Mouse (Mus musculus) forebrain, embryonic 10.5 days (tissue): Measurements from ENCODE around the gene Otud7a. TPM values are rescaled to one million over a fixed set of nuclear protein-coding genes. Genes with fewer than 3 reads are reported as not detected.

Source experiments
- DNase-seq: peaks from one replicate; pipeline ENCODE4 v3.0.0-alpha.2; 2017; ENCODE audit warnings: low spot score; ENCODE audit errors: extremely low spot score
- H3K27ac ChIP-seq: fragments of 300-500 bp; sonication (generic); 2 replicates; pipeline ENCODE4 v1.5.1; 2016; ENCODE audit warnings: mild to moderate bottlenecking
- H3K27me3 ChIP-seq: fragments of 300-500 bp; sonication (generic); 2 replicates; pipeline ENCODE4 v1.6.1; 2016; ENCODE audit warnings: mild to moderate bottlenecking; ENCODE audit not compliant: poor library complexity, severe bottlenecking
- H3K36me3 ChIP-seq: fragments of 300-500 bp; sonication (generic); replicated peaks from 2 replicates; pipeline ENCODE4 v1.6.1; 2016; ENCODE audit warnings: mild to moderate bottlenecking, moderate library complexity
- H3K4me1 ChIP-seq: fragments of 300-500 bp; sonication (generic); 2 replicates; pipeline ENCODE4 v1.6.1; 2016
- H3K4me3 ChIP-seq: fragments of 300-500 bp; sonication (generic); 2 replicates; pipeline ENCODE4 v1.5.1; 2016; ENCODE audit warnings: mild to moderate bottlenecking, moderate library complexity
- H3K9me3 ChIP-seq: fragments of 300-500 bp; sonication (generic); 2 replicates; pipeline ENCODE4 v1.6.1; 2016; ENCODE audit warnings: mild to moderate bottlenecking, moderate library complexity
- WGBS: fragments of 180-500 bp; shearing (Covaris S2); methylation state at CpG from one replicate; pipeline ENCODE4 v1.1.7; 2016; 5-methylcytosine and 5-hydroxymethylcytosine counted together
- polyA plus RNA-seq: library from polyadenylated mRNA; unstranded; fragments of >200 nt; fragmentation: Nextera tagmentation; extraction: Ambion mirVana; gene quantifications from 2 replicates; pipeline ENCODE4 v1.2.1, GENCODE M21; 2016

Otud7a gene
- polyA plus RNA-seq, 1 experiment from 2014 or later = 0.61 TPM

- Histone ChIP-seq H3K4me3 (no peak overlapping the region), H3K27me3 (no peaks in the 10 kb centered on the region), H3K27ac (no peak overlapping the region), H3K36me3 (no peaks in the 10 kb centered on the region), H3K9me3 (no peaks in the 10 kb centered on the region), H3K4me1 (no peaks in the 10 kb centered on the region)
- DNase-seq = no peak
- WGBS = 58% methylated on average over 1 of the region's 1 CpGs
Measured at GRCm38 (mm10) chr7:63509825-63510224, 65.3 kb downstream of the Otud7a start.

- Histone ChIP-seq H3K4me1 (no peaks in the 10 kb centered on the region), H3K9me3 (no peaks in the 10 kb centered on the region), H3K27ac (no peak overlapping the region), H3K4me3 (no peak overlapping the region), H3K27me3 (no peaks in the 10 kb centered on the region), H3K36me3 (no peaks in the 10 kb centered on the region)
- DNase-seq = no peak
Measured at GRCm38 (mm10) chr7:63511458-63511857, 66.9 kb downstream of the Otud7a start.

- 76% methylated on average over 2 of the region's 2 CpGs for WGBS
- H3K27ac ChIP-seq = no peak overlapping the region
- H3K9me3 ChIP-seq = no peaks in the 10 kb centered on the region
- no peaks in the 10 kb centered on the region for H3K36me3 ChIP-seq
- no peaks in the 10 kb centered on the region for H3K27me3 ChIP-seq
- DNase-seq = no peak
- no peaks in the 10 kb centered on the region for H3K4me1 ChIP-seq
- no peak overlapping the region for H3K4me3 ChIP-seq
Measured at GRCm38 (mm10) chr7:63512561-63512960, 68.0 kb downstream of the Otud7a start.

GRCm38 (mm10) chr7:63516141-63516895, 71.8 kb downstream of the Otud7a start:
- 90% methylated on average over 5 of the region's 5 CpGs for WGBS
- Histone ChIP-seq H3K4me1 (no peaks in the 10 kb centered on the region), H3K27ac (no peak overlapping the region), H3K36me3 (no peaks in the 10 kb centered on the region), H3K27me3 (no peaks in the 10 kb centered on the region), H3K9me3 (no peaks in the 10 kb centered on the region), H3K4me3 (no peak overlapping the region)
- DNase-seq = no peak

GRCm38 (mm10) chr7:63520299-63520698, 75.7 kb downstream of the Otud7a start:
- H3K4me3 ChIP-seq = no peak overlapping the region
- no peaks in the 10 kb centered on the region for H3K27me3 ChIP-seq
- no peak for DNase-seq
- no peak overlapping the region for H3K27ac ChIP-seq
- H3K36me3 ChIP-seq = no peaks in the 10 kb centered on the region
- 89% methylated on average over 1 of the region's 1 CpGs for WGBS
- H3K4me1 ChIP-seq = no peaks in the 10 kb centered on the region
- H3K9me3 ChIP-seq = no peaks in the 10 kb centered on the region

GRCm38 (mm10) chr7:63522403-63522802, 77.9 kb downstream of the Otud7a start:
- WGBS = 83% methylated on average over 3 of the region's 3 CpGs
- H3K4me1 ChIP-seq = no peaks in the 10 kb centered on the region
- H3K4me3 ChIP-seq = no peak overlapping the region
- no peaks in the 10 kb centered on the region for H3K36me3 ChIP-seq
- DNase-seq = no peak
- H3K27ac ChIP-seq = no peak overlapping the region
- H3K27me3 ChIP-seq = no peaks in the 10 kb centered on the region
- no peaks in the 10 kb centered on the region for H3K9me3 ChIP-seq

GRCm38 (mm10) chr7:63523051-63523450, 78.5 kb downstream of the Otud7a start:
- no peaks in the 10 kb centered on the region for H3K9me3 ChIP-seq
- no peak for DNase-seq
- no peaks in the 10 kb centered on the region for H3K4me1 ChIP-seq
- no peak overlapping the region for H3K27ac ChIP-seq
- H3K4me3 ChIP-seq = no peak overlapping the region
- no peaks in the 10 kb centered on the region for H3K27me3 ChIP-seq
- WGBS = 91% methylated on average over 3 of the region's 3 CpGs
- H3K36me3 ChIP-seq = no peaks in the 10 kb centered on the region

- no peak for DNase-seq
- H3K4me1 ChIP-seq = no peaks in the 10 kb centered on the region
- no peaks in the 10 kb centered on the region for H3K9me3 ChIP-seq
- H3K27ac ChIP-seq = no peak overlapping the region
- H3K4me3 ChIP-seq = no peak overlapping the region
- H3K36me3 ChIP-seq = no peaks in the 10 kb centered on the region
- H3K27me3 ChIP-seq = no peaks in the 10 kb centered on the region
- 96% methylated on average over 4 of the region's 4 CpGs for WGBS
Measured at GRCm38 (mm10) chr7:63540293-63540692, 95.7 kb downstream of the Otud7a start.

GRCm38 (mm10) chr7:63554457-63554856, 109.9 kb downstream of the Otud7a start:
- no peak for DNase-seq
- Histone ChIP-seq H3K27me3 (no peaks in the 10 kb centered on the region), H3K36me3 (no peaks in the 10 kb centered on the region), H3K9me3 (no peaks in the 10 kb centered on the region), H3K4me1 (no peaks in the 10 kb centered on the region), H3K27ac (no peak overlapping the region), H3K4me3 (no peak overlapping the region)
- WGBS = 79% methylated on average over 1 of the region's 1 CpGs

GRCm38 (mm10) chr7:63556324-63556723, 111.8 kb downstream of the Otud7a start:
- no peaks in the 10 kb centered on the region for H3K36me3 ChIP-seq
- H3K4me3 ChIP-seq = no peak overlapping the region
- no peaks in the 10 kb centered on the region for H3K4me1 ChIP-seq
- H3K27ac ChIP-seq = no peak overlapping the region
- WGBS = 78% methylated on average over 5 of the region's 5 CpGs
- no peaks in the 10 kb centered on the region for H3K9me3 ChIP-seq
- H3K27me3 ChIP-seq = no peaks in the 10 kb centered on the region
- DNase-seq = no peak

- no peak overlapping the region for H3K4me3 ChIP-seq
- no peak for DNase-seq
- H3K36me3 ChIP-seq = no peaks in the 10 kb centered on the region
- no peaks in the 10 kb centered on the region for H3K9me3 ChIP-seq
- no peaks in the 10 kb centered on the region for H3K4me1 ChIP-seq
- 91% methylated on average over 3 of the region's 3 CpGs for WGBS
- H3K27me3 ChIP-seq = no peaks in the 10 kb centered on the region
- no peak overlapping the region for H3K27ac ChIP-seq
Measured at GRCm38 (mm10) chr7:63558918-63559317, 114.4 kb downstream of the Otud7a start.

GRCm38 (mm10) chr7:63559679-63560078, 115.1 kb downstream of the Otud7a start:
- Histone ChIP-seq H3K27me3 (no peaks in the 10 kb centered on the region), H3K27ac (no peak overlapping the region), H3K9me3 (no peaks in the 10 kb centered on the region), H3K4me1 (no peaks in the 10 kb centered on the region), H3K36me3 (no peaks in the 10 kb centered on the region), H3K4me3 (no peak overlapping the region)
- 85% methylated on average over 1 of the region's 1 CpGs for WGBS
- DNase-seq = no peak

- no peak for DNase-seq
- H3K9me3 ChIP-seq = no peaks in the 10 kb centered on the region
- whole genome bisulfite sequencing = 87% methylated on average over 2 of the region's 2 CpGs
- no peaks in the 10 kb centered on the region for H3K4me1 ChIP-seq
- no peaks in the 10 kb centered on the region for H3K36me3 ChIP-seq
- no peaks in the 10 kb centered on the region for H3K27me3 ChIP-seq
- no peak overlapping the region for H3K4me3 ChIP-seq
- no peak overlapping the region for H3K27ac ChIP-seq
Measured at GRCm38 (mm10) chr7:63583310-63583709, 138.8 kb downstream of the Otud7a start.
